Comparison of ENCODE assay signal across 8 mouse cellular contexts in the genomic region with DNA sequence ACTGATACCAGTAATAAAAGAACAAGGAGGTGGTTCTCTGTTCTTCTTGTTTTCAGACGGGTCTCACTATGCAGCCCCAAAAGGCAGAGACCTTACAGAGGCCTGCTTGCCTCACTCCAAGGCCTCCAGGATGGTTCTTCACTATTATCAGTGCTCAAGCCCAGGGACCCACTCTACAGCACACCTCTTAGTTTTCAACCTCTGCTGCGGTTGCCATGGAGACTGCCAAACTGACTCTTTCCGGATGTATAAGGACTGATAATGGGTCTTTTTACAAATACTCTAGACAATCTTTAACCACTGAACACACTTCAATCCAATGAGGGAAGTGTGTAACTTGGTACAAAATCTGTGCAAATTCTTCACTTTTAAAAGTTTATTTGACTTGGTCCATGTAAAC. TPM values are rescaled to one million over a fixed set of nuclear protein-coding genes. Genes with fewer than 3 reads are reported as not detected.
DNase-seq lines count a peak whose midpoint lies in the region; ATAC-seq and TF ChIP-seq lines count a peak whose summit lies in the region.

No protein-coding gene starts in this region.

- 30% methylated on average over 3 of the region's 3 CpGs for WGBS in heart, embryonic 11.5 days (ENCODE audit: insufficient replicate concordance)
- 32% methylated on average over 3 of the region's 3 CpGs for WGBS in forebrain, embryonic 16.5 days
- WGBS in liver, embryonic 16.5 days (ENCODE audit: insufficient replicate concordance) = 30% methylated on average over 3 of the region's 3 CpGs

- no peaks in the 10 kb centered on the region for H3K27me3 ChIP-seq in heart, embryonic 11.5 days (ENCODE audit: control insufficient read depth, insufficient read depth, low read length)
- H3K27me3 ChIP-seq in MEL (ENCODE audit: control insufficient read depth in 1 of 2, insufficient read depth in 2 of 2, low read length in 2 of 2) = no peaks in the 10 kb centered on the region
- H3K27me3 ChIP-seq in forebrain, embryonic 16.5 days (replicated peaks; ENCODE audit: control insufficient read depth, insufficient read depth, low read length) = no peaks in the 10 kb centered on the region
- H3K27me3 ChIP-seq in liver, embryonic 16.5 days (ENCODE audit: control insufficient read depth, insufficient read depth, low read depth, low read length) = no peaks in the 10 kb centered on the region

- peaks cover 40% of the 10 kb centered on the region for H3K79me2 ChIP-seq in MEL (ENCODE audit: control insufficient read depth, insufficient read depth, low read length, poor library complexity)

- no peak for TF ChIP-seq RAD21 in MEL (IDR thresholded peaks at IDR 0.05; ENCODE audit: low read depth, low read length)

- TF ChIP-seq EP300 in MEL (IDR thresholded peaks at IDR 0.05; ENCODE audit: low read depth in 1 of 2, low read length in 2 of 2) = peak in 1 of 2 experiments; percentile 10; a peak in 1 of 4 replicates

- H3K27ac ChIP-seq in heart, embryonic 11.5 days (ENCODE audit: low read depth, low read length) = no peak overlapping the region
- no peak overlapping the region for H3K27ac ChIP-seq in MEL (ENCODE audit: control insufficient read depth, low read depth, low read length)
- no peak overlapping the region for H3K27ac ChIP-seq in forebrain, embryonic 16.5 days (ENCODE audit: low read length)
- H3K27ac ChIP-seq in liver, embryonic 16.5 days (ENCODE audit: low read length) = no peak overlapping the region

- H3K4me1 ChIP-seq in heart, embryonic 11.5 days (ENCODE audit: control insufficient read depth, insufficient read depth, low read length) = peaks cover 11% of the 10 kb centered on the region
- peaks cover 0 to 11% of the 10 kb centered on the region in 2 experiments; a peak in 3 of 4 replicates for H3K4me1 ChIP-seq in MEL (ENCODE audit: control insufficient read depth in 1 of 2, insufficient read depth in 2 of 2, low read length in 2 of 2)
- H3K4me1 ChIP-seq in forebrain, embryonic 16.5 days (replicated peaks; ENCODE audit: control insufficient read depth, insufficient read depth, low read length) = peaks cover 15% of the 10 kb centered on the region
- peaks cover 13% of the 10 kb centered on the region for H3K4me1 ChIP-seq in liver, embryonic 16.5 days (ENCODE audit: control insufficient read depth, low read depth, low read length)

- TF ChIP-seq POLR2A in MEL (IDR thresholded peaks at IDR 0.05; ENCODE audit: control insufficient read depth in 1 of 2, insufficient read depth in 1 of 2, low read depth in 1 of 2, low read length in 2 of 2, poor library complexity in 1 of 2) = no peak

- peak overlapping the region; percentile 96 for H3K4me3 ChIP-seq in heart, embryonic 11.5 days (ENCODE audit: low read depth, low read length)
- H3K4me3 ChIP-seq in MEL (ENCODE audit: control insufficient read depth in 1 of 2, insufficient read depth in 1 of 2, low read depth in 2 of 2, low read length in 2 of 2) = no peak overlapping the region
- H3K4me3 ChIP-seq in forebrain, embryonic 16.5 days (replicated peaks; ENCODE audit: low read length) = no peak overlapping the region
- 0 out of 2 replicates have a peak overlapping the region, but pooled peaks have one; percentile 12 for H3K4me3 ChIP-seq in liver, embryonic 16.5 days (ENCODE audit: low read depth, low read length)

- no peak for TF ChIP-seq CTCF in MEL (IDR thresholded peaks at IDR 0.05 in 2 of 3, conservative IDR thresholded peaks at IDR 0.05 in 1 of 3; ENCODE audit: control insufficient read depth in 1 of 3, insufficient read depth in 1 of 3, low read depth in 2 of 3, low read length in 3 of 3, poor library complexity in 1 of 3, severe bottlenecking in 1 of 3)

- no peak for DNase-seq in heart, postnatal 4 days
- DNase-seq in MEL (ENCODE audit: low read depth, low spot score) = peak; percentile 82
- DNase-seq in frontal cortex, adult 2 months (ENCODE audit: extremely low spot score in 1 of 2, low spot score in 1 of 2) = no peak
- DNase-seq in gastrocnemius, adult 18-20 months (ENCODE audit: low spot score) = no peak
- DNase-seq in frontal cortex, postnatal 14 days (ENCODE audit: low spot score in 2 of 2) = no peak

- peak overlapping the region; percentile 86 for H3K4me2 ChIP-seq in heart, embryonic 11.5 days
- H3K4me2 ChIP-seq in forebrain, embryonic 16.5 days (ENCODE audit: low read length) = peak overlapping the region; percentile 94
- peak overlapping the region; percentile 33; the same call in 1 of the 2 replicates for H3K4me2 ChIP-seq in liver, embryonic 16.5 days (ENCODE audit: low read depth, low read length)

- no peak for ATAC-seq in heart, embryonic 11.5 days (replicated peaks; ENCODE audit: insufficient number of reproducible peaks, low FRiP score, low TSS enrichment)
- no peak for ATAC-seq in forebrain, embryonic 16.5 days
- no peak for ATAC-seq in liver, embryonic 16.5 days (ENCODE audit: low read depth)

- no peak overlapping the region for H3K9ac ChIP-seq in heart, embryonic 11.5 days (ENCODE audit: low read depth, low read length)
- no peak overlapping the region for H3K9ac ChIP-seq in MEL (ENCODE audit: control insufficient read depth, low read depth, low read length, poor library complexity, severe bottlenecking)
- H3K9ac ChIP-seq in forebrain, embryonic 16.5 days (replicated peaks; ENCODE audit: low read depth, low read length) = no peak overlapping the region
- no peak overlapping the region for H3K9ac ChIP-seq in liver, embryonic 16.5 days (ENCODE audit: low read depth, low read length)

- no peaks in the 10 kb centered on the region for H3K36me3 ChIP-seq in heart, embryonic 11.5 days (ENCODE audit: control insufficient read depth, insufficient read depth, low read length)
- peaks cover 0 to 17% of the 10 kb centered on the region in 2 experiments; a peak in 2 of 4 replicates for H3K36me3 ChIP-seq in MEL (ENCODE audit: control insufficient read depth in 1 of 2, insufficient read depth in 2 of 2, low read length in 2 of 2)
- no peaks in the 10 kb centered on the region for H3K36me3 ChIP-seq in forebrain, embryonic 16.5 days (ENCODE audit: control insufficient read depth, insufficient read depth)
- no peaks in the 10 kb centered on the region for H3K36me3 ChIP-seq in liver, embryonic 16.5 days (ENCODE audit: control insufficient read depth, insufficient read depth)

- no peaks in the 10 kb centered on the region for H3K9me3 ChIP-seq in heart, embryonic 11.5 days (replicated peaks; ENCODE audit: control insufficient read depth, low read length)
- H3K9me3 ChIP-seq in MEL (replicated peaks; ENCODE audit: insufficient read depth, low read length) = no peaks in the 10 kb centered on the region
- no peaks in the 10 kb centered on the region for H3K9me3 ChIP-seq in forebrain, embryonic 16.5 days (ENCODE audit: control insufficient read depth, low read length)
- no peaks in the 10 kb centered on the region for H3K9me3 ChIP-seq in liver, embryonic 16.5 days (replicated peaks; ENCODE audit: control insufficient read depth, low read length)

TF ChIP-seq in MEL, 35 proteins besides CTCF, POLR2A, EP300 and RAD21:
- TF ChIP-seq ETS1 (IDR thresholded peaks at IDR 0.05; ENCODE audit: low read depth, low read length) (0 out of 2 replicates have a peak, but pooled peaks have one; percentile 7), RCOR1 (IDR thresholded peaks at IDR 0.05; ENCODE audit: low read depth, low read length) (peak; percentile 96), ZNF384 (IDR thresholded peaks at IDR 0.05; ENCODE audit: low read depth, low read length) (no peak), E2F4 (IDR thresholded peaks at IDR 0.05; ENCODE audit: borderline replicate concordance, low read depth, low read length) (no peak), TAL1 (IDR thresholded peaks at IDR 0.05; ENCODE audit: low read length) (no peak), NRF1 (IDR thresholded peaks at IDR 0.05; ENCODE audit: insufficient read depth, low read depth, low read length, poor library complexity, severe bottlenecking) (no peak), MEF2A (IDR thresholded peaks at IDR 0.05; ENCODE audit: extremely low read depth, insufficient replicate concordance, low read depth, low read length, poor library complexity, severe bottlenecking) (no peak), TCF12 (IDR thresholded peaks at IDR 0.05; ENCODE audit: low read depth, low read length) (no peak), GATA1 (IDR thresholded peaks at IDR 0.05; ENCODE audit: low read depth, low read length) (peak; percentile 68), POLR2AphosphoS2 (IDR thresholded peaks at IDR 0.05; ENCODE audit: low read length) (no peak), SIN3A (IDR thresholded peaks at IDR 0.05; ENCODE audit: low read length) (peak; percentile 67; the same call in 1 of the 2 replicates), MAZ (IDR thresholded peaks at IDR 0.05; ENCODE audit: low read depth, low read length) (no peak), ZC3H11A (IDR thresholded peaks at IDR 0.05; ENCODE audit: low read depth, low read length) (no peak)

RNA-seq across cellular contexts. Expression of a gene that starts 2.1 kb away (rescaled TPM):
- polyA plus RNA-seq in heart, embryonic 11.5 days (2014; fragmentation: Nextera tagmentation; extraction: Ambion mirVana) = 29.5 and 30.9 TPM in 2 replicates
- total RNA-seq in heart, postnatal 4 days (2021) = 10 to 100 TPM; 55.1 to 56.1 TPM
- 23.2 and 23.8 TPM in 2 replicates for total RNA-seq in MEL (2012; rRNA removed)
- 10 to 100 TPM in 1 of 2 experiments, not detected in 1; 52.8 TPM for polyA plus RNA-seq in MEL (2012; ENCODE audit: insufficient read depth in 1 of 2, insufficient read length in 2 of 2, low read depth in 1 of 2, low replicate concordance in 2 of 2, missing spikeins in 1 of 2)
- polyA plus RNA-seq in forebrain, embryonic 16.5 days (2015; fragmentation: Nextera tagmentation; extraction: Ambion mirVana) = 29.1 and 31.6 TPM in 2 replicates
- polyA plus RNA-seq in liver, embryonic 16.5 days (2015; fragmentation: Nextera tagmentation; extraction: Ambion mirVana) = 15.2 and 15.3 TPM in 2 replicates
- polyA plus RNA-seq in frontal cortex, adult 2 months (2012; rRNA removed) = 39.6 and 42.4 TPM in 2 replicates
- total RNA-seq in gastrocnemius, adult 18-20 months (2021) = 10 to 100 TPM; 20.1 to 21.7 TPM

Comparison
In these comparisons a context has a peak if more than half of its experiments do, and no peak if none do; other contexts are left out.
1. H3K4me2 ChIP-seq: peak in every context shown above with its lines; median percentile 94 in forebrain, embryonic 16.5 days; 86 in heart, embryonic 11.5 days; 33 in liver, embryonic 16.5 days.
2. H3K4me3 ChIP-seq: peak in heart, embryonic 11.5 days (single experiment) and liver, embryonic 16.5 days (single experiment); none in MEL (0 of 2) and forebrain, embryonic 16.5 days (single experiment).